Mouse (Mus musculus) c-Kit-positive CD71-positive TER-119-negative erythroid progenitor cells, embryonic 14.5 days (primary cell): ENCODE measurements at regions not wholly inside any gene's neighbourhood (a gene's known extent, or its start where the extent isn't known, plus 50 kb on each side); places are given as distances from the start of the nearest gene placed in this dataset.

Experiments used
- DNase-seq: peaks from one replicate; pipeline ENCODE4 v3.0.0-alpha.2; 2013; ENCODE audit warnings: low read depth

GRCm38 (mm10) chr5:26206766-26207122 is 50.7 kb upstream of the Gm7361 start:
- DNase-seq: no peak

DNA sequence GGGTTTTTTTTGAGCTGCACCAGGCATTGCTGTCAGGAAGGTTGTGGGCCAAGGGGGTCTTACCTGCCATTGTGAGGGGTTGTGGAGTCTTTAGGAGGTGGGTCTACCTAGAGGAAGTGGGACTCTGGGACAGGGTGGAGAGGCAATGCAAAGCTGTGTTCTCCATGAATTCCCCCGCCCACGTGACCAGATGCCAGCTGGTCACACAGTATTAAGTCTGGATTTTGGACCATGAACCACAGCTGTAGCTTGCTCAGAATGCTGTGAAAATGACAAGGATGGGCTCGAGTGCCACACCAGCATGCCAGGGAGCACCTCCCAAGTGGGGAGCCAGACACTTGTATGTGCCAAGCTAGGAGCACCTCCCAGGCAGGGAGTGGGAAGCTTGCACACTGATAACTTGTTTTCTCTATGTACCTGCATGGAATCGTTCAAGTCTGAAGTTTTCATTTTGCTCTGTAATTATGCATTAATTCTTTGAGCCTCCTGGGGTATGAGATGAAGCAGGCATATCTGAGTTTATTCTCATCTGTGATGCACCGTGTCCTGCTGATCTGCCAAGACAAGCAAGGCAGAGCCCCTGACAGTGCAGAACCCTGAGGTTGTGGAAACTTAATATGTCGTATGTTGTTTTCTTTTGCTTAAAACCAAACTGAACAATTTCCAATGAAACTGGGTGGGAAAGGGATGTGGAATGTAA is 51.3 kb upstream of the Gm7361 start:
- DNase-seq: no peak

DNA sequence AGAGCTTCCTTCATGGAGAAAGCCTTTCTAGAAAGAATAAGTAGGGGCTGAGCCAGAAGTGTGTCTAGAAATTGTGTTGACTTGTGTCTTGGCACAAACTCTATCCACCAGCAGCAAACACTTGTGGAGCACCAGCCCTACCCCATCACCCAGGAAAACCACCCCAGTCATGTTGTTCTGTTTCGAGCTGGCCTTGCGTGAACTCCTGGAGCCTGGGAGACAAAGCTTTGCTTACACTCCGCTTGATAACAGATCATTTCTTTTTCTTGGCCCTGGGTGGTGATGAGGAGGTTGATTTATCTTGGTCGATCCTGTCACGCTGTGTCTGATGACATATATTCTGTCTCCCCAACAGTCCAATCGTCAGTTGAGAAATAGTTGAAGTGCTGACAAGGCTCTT is 55.0 kb upstream of the Gm7361 start:
- DNase-seq: no peak

DNA sequence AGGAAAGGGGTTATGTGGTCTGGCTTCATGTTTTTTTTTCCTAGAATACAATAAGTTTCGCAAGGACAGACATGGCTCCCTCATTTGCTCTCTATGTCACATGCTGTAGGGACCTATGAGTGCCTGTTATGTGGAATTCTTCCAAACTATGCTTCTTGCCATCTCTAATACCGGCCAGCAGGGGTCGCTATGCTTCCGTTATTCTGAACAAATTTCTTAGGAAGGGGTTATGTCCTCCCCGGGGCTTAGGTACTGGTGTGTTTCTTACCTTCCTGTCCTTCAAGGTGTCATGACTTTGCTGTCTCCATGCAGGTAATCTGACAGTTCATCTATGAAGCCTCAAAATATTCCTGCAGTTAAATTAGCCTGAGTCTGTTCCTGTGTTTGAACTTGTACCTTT is 68.1 kb upstream of the Gm7361 start:
- peak; percentile 5 for DNase-seq

GRCm38 (mm10) chr5:26187212-26187611 is 66.0 kb upstream of the Gm10220 start:
- DNase-seq: no peak

DNA sequence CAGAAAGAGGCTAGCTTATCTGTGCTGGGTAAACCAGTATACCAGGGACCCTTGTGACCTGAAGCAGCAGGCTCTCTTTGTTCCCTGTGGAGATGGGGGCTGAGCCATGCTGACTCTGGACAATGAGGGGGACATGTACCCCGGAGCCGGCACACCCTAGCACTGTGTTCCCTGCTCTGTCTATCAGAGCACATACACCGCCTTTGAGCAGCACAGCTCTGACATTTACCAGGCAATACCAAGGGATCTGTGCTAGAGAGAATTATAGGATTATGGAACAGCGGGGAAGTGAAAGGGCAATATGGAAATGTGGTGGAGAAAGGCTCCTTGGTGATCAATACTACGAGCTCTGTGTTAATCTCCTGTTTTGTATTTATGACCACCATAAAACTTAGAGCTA is 64.2 kb upstream of the Gm10220 start:
- no peak for DNase-seq

GRCm38 (mm10) chr5:26176064-26176463 is 54.8 kb upstream of the Gm10220 start:
- DNase-seq: no peak

DNA sequence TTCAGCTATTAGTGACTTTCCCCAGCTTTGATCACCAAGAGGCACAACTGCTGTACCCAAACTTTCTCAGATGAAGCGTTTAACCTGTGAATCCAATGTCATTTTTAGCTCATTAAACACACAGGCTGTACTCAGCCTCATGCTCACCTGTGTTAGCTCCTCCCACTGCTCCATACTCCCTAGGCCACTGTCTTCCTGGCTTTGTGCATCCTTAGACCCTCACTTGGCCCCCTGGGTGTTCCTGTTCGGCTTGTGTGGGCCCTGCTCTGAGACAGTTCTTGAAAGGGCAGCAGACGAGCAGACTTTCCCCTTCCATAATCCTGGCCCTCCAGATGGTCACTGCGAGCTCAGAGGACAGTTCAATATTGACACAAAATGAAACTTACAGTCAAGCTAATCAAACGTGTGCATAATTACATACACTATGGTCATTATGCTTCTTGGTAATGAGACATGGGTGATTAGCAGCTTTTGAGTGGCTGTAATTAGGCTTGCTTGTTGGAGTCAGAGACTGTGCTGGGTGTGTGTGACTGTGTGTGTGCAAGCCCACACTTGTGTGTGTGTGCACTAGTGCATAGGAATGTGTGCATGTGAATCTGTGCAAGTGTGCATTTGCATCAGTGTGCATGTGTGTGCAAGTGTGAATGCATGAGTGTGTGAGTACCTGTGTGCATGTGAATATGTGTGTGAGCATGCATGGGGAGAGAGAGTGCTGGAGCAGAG is 50.6 kb upstream of the Gm10220 start:
- DNase-seq: no peak

DNA sequence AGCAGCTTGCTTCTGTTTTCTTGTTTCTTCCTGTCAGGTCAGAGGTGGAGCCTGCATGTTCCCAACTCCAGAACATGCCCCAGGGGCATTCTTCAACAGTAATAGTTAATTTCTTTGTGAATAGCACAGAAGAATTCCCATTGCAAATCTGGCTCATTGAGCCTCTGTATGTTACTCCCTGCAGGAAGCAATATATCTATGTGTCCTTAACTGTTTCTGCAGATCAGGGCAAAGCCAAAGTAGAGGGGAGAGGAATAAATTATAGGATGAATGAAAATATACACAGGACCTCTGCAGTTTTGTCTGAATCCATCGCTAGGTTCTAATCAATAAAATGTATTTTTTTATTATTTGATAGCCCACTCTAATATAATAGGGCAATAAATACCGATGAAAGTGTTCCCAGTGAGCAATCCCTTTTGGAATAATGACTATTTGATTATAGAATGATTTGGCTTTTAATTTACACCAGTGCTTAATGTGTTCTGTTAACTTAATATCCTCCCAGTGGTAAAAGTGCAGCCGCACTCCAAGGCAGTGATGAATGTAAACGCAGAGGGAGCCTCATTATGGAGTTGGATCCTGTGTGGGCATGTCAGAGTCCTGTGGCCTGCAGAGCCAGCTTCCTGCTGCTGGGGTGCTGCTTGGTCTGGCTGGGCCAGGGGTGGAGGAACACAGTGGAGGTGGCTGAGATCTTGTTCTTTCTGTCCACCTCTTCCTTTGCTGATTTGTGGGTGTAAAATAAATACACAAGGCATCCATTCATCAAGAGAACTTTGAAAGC is 49.7 kb upstream of the Gm10220 start:
- no peak for DNase-seq
